Mouse (Mus musculus): ENCODE measurements around the gene Tuba1c. TPM values are rescaled to one million over a fixed set of nuclear protein-coding genes. Genes with fewer than 3 reads are reported as not detected.

Tuba1c gene
- total RNA-seq, 2 experiments from 2014 or later = 5.4 to 9.9 TPM

DNA sequence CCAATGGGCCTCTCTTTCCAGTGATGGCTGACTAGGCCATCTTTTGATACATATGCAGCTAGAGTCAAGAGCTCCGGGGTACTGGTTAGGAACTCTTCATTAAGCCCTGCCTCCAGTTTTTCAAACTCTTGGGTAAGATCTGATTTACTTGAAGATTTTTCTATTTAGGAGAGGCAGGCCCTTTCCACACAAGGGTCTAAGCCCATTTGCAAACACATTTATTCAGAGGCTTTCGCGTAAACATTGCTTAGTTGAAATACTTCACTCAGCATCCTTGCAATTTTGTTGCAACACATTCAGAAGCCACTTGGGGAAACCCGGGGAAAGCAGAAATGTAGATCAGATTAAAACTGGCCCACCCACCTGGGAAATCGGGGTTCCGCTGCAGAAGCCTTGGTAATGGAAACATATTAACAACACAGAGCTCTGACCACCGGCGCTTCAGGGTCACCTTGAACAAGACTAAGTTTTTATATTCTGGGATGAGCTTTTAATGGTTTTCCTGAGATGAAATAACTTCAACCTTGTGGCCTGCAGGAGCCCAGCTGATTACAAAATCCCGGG lies 34.7 kb upstream of the Tuba1c start:
- no peak for DNase-seq (ENCODE audit: low spot score)

- no peak for DNase-seq (ENCODE audit: low spot score)
These were observed 32.9 kb upstream of the Tuba1c start for GRCm38 (mm10) chr15:98996840-98997239.

DNA sequence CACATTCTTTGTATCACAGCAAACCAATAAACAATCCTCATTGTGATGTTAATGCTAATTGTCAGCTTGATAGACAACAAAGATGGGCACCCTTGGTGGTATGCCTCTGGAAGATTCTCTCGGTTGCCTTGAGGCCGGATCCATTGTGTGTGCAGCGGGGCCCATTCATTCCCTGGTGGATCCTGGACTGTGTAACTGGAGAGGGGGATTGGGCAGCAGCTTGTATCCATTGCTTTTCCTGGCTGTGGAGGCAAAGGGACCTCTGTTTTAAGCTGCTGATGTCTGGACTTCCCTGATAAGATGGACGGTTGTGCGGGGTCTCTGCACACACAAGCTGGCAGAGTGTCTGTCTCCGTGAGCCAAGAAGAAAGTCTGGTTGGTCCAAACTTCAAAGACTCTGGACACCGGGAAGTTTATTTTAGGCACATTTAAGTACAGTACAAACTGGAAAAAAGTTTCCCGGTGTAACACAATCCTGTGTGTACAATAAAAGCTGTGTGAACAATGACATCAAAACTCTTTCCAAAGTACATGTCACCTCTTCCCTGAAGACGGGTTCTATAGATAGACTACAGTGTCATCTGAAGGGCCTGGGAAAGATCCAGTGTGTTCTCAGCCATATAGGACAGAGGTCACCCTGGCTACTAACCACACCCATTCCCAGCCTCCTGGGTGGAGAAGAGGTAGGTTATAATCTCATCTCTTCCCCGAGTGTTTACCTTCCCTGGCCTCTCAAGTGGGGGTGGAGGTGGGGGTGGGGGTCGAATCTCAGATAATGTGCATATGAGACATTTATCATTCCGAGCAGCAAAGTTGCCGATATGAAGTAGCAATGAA lies 31.5 kb upstream of the Tuba1c start:
- DNase-seq (ENCODE audit: low spot score) = peak; percentile 40

DNA sequence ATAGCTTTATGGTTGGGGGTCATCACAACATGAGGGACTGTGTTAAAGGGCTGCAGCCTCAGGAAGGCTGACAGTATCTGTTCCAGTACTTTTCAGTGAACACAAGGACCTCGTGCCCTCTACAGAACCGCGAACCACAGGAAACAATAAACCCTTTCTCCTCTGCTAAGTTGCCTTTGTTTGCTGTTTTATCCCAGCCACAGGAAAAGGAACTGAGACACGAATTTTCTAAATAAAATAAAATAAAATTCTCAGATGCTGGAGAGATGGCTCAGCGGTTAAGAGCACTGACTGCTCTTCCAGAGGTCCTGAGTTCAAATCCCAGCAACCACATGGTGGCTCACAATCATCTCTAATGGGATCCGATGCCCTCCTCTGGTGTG lies 30.9 kb upstream of the Tuba1c start:
- DNase-seq (ENCODE audit: low spot score) = no peak

GRCm38 (mm10) chr15:99000535-99001283 lies 29.0 kb upstream of the Tuba1c start:
- peak; percentile 74 for DNase-seq (ENCODE audit: low spot score)

GRCm38 (mm10) chr15:99001451-99001931 lies 28.2 kb upstream of the Tuba1c start:
- no peak for DNase-seq (ENCODE audit: low spot score)

GRCm38 (mm10) chr15:99003600-99003999 lies 26.1 kb upstream of the Tuba1c start:
- no peak for DNase-seq (ENCODE audit: low spot score)

DNA sequence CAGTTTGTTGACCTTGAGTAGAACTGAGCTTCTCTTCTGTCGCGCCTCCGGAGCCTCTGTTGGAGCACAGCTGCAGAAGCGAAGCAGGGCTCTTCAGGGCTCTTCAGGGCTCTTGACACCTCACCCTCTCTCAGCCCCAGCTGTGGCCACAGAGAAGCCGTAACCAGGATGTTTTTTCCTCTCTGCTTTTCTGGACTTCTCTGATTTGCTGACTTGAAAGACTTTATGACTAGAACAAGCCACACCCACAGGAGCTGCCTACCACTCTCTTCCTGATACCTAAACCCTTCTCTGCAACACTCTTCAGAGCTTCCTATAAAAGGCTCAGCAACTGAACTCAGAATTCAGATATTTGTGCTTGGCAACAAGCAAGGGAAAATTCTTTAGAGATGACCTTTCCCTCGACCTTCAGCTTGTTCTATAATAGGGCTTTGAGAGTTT lies 20.9 kb upstream of the Tuba1c start:
- no peak for DNase-seq (ENCODE audit: low spot score)

GRCm38 (mm10) chr15:99010896-99011295 lies 18.8 kb upstream of the Tuba1c start:
- no peak for DNase-seq (ENCODE audit: low spot score)

- DNase-seq (ENCODE audit: low spot score) = no peak
These were observed 17.7 kb upstream of the Tuba1c start for GRCm38 (mm10) chr15:99011946-99012345.

DNA sequence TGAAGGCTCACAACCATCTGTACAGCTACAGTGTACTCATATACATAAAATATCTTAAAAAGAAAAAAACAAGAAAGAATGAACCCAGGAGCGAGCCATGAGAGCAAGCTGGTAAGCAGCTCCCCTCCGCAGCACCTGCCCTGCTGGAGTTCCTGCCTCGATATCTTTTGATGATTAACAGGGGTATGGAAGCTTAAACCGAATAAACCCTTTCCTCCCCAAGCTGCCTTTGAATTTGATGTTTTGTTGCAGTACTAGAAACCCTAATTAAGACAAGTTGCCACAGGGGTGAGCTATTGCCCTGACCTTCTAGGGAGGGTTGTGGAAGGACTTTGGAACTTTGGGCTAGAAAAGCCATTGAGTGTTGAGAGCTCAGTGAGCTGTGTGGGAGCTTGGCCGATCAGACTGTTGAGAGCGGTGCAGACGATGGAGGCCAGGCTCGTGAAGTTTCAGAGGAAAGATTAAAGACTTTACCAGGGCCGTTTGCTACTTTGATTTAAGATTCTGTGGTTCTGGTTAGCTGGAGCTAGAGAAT lies 15.1 kb upstream of the Tuba1c start:
- DNase-seq (ENCODE audit: low spot score) = no peak

- DNase-seq (ENCODE audit: low spot score) = no peak
These were observed 12.3 kb upstream of the Tuba1c start for GRCm38 (mm10) chr15:99017355-99017761.

DNA sequence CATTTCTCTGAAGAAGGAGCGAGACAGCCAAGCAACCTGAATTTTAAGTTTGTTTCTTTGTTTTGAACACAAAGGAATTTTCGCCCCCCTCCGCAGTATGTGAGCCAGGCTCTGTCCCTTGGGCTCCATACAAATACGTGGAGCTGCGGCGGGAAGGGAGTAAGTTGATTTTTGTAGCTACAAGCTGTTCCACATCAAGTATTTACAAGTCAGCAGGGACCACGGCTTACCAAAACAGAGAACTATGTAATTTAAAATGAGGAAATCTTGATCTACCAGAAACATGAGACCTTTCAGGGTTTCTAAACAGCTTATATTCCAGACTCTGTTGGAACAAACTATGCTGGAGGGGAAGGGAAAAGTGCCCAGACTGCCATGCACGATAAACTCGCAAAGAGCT lies 11.7 kb upstream of the Tuba1c start:
- DNase-seq (ENCODE audit: low spot score) = peak; percentile 51

DNA sequence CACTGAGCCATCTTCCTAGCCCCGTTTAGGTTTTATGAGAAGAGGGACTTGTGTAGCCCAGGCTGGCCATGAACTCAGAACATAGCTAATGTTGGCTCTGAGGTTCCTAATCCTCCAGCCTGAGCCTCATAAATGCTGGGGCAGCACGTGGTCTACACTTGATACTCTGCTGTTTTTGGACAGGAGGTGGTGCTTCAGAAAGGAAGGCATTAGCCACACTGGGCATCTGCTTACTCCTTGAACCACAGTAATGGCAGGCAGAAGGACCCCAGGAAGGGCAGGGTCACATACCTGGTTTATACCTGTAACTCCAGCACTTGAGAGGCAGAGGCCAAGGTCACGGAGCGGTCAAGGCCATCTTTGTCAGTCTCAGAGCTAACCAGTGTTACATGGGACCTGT lies 11.1 kb upstream of the Tuba1c start:
- DNase-seq (ENCODE audit: low spot score) = no peak

- DNase-seq (ENCODE audit: low spot score) = no peak
These were observed 10.3 kb upstream of the Tuba1c start for GRCm38 (mm10) chr15:99019436-99019835.

- no peak for DNase-seq (ENCODE audit: low spot score)
These were observed 9.5 kb upstream of the Tuba1c start for GRCm38 (mm10) chr15:99020171-99020570.

DNA sequence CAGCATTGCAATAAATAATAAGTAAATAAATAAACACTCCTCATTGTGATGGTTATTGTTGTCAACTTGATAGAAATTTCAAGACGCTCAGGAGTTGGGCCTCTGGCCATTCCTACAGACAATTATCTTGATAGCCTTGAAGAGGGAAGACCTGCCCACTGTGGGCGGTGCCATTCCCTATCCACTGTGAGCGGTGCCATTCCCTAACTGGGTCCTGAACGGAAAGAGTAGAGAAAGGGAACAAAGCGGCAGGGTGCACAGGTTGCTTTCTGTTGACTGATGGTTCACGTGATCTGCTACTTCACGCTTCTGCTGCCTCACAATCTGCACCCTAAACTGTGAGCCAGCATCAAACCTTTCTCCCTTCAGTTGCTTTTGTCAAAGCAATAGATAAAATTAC lies 8.4 kb upstream of the Tuba1c start:
- DNase-seq (ENCODE audit: low spot score) = no peak

- DNase-seq (ENCODE audit: low spot score) = peak; percentile 79
These were observed 4.9 kb upstream of the Tuba1c start for GRCm38 (mm10) chr15:99024668-99025314.

- DNase-seq (ENCODE audit: low spot score) = no peak
These were observed 4.3 kb upstream of the Tuba1c start for GRCm38 (mm10) chr15:99025414-99025813.

GRCm38 (mm10) chr15:99026259-99026658 lies 3.4 kb upstream of the Tuba1c start:
- no peak for DNase-seq (ENCODE audit: low spot score)

DNA sequence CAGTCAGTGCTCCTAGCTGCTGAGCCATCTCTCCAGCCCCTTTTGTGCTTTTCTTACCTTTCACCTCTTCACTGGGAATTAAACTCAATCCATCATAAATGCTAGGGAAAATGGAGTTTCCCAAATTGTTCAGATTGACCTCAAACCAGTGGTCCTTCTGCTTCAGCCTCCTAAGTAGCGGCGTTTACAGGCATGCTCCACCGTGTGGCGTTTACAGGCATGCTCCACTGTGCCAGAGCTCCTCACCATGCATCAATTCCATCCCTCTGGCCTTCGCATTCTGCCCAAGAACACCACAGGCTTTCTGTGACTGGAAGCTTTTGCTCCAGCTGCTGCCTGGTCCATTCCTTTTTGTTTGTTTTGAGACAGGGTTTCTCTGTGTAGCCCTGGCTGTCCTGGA lies 2.6 kb upstream of the Tuba1c start:
- DNase-seq (ENCODE audit: low spot score) = no peak

Data from gastrocnemius, adult 18-20 months (tissue).